Mouse (Mus musculus) midbrain, embryonic 14.5 days (tissue): ENCODE measurements around the gene Slc2a13. TPM values are rescaled to one million over a fixed set of nuclear protein-coding genes. Genes with fewer than 3 reads are reported as not detected.
A peak's percentile ranks its signal among the peaks of the same experiment; 100 is the strongest.

Experiments
- ATAC-seq: fragments of 200-750 bp; cut with Nextera tagmentation; 2 replicates; pipeline ENCODE4 v1.8.0; 2017; ENCODE audit warnings: moderate number of reproducible peaks, moderate library complexity; ENCODE audit not compliant: low FRiP score, low TSS enrichment
- DNase-seq: peaks from one replicate; pipeline ENCODE4 v3.0.0-alpha.2; 2015
- H3K27ac ChIP-seq: fragments of 300-500 bp; sonication (generic); replicated peaks from 2 replicates; pipeline ENCODE4 v1.5.1; 2014; ENCODE audit warnings: mild to moderate bottlenecking, low read depth, low read length, moderate library complexity
- H3K27me3 ChIP-seq: fragments of 300-500 bp; sonication (generic); 2 replicates; pipeline ENCODE4 v1.6.1; 2014; ENCODE audit warnings: low read length, control low read depth, mixed read lengths; ENCODE audit not compliant: control insufficient read depth, insufficient read depth
- H3K36me3 ChIP-seq: fragments of 300-500 bp; sonication (generic); 2 replicates; pipeline ENCODE4 v1.6.1; 2014; ENCODE audit warnings: low read length, control low read depth; ENCODE audit not compliant: control insufficient read depth, insufficient read depth
- H3K4me1 ChIP-seq: fragments of 300-500 bp; sonication (generic); 2 replicates; pipeline ENCODE4 v1.6.1; 2014; ENCODE audit warnings: mild to moderate bottlenecking, antibody characterized with exemption, low read length, control low read depth; ENCODE audit not compliant: control insufficient read depth, insufficient read depth
- H3K4me2 ChIP-seq: fragments of 300-500 bp; sonication (generic); 2 replicates; pipeline ENCODE4 v1.6.1; 2014; ENCODE audit warnings: mild to moderate bottlenecking, low read length, moderate library complexity
- H3K4me3 ChIP-seq: fragments of 300-500 bp; sonication (generic); replicated peaks from 2 replicates; pipeline ENCODE4 v1.5.1; 2014; ENCODE audit warnings: low read depth, low read length
- H3K9ac ChIP-seq: fragments of 300-500 bp; sonication (generic); replicated peaks from 2 replicates; pipeline ENCODE4 v1.6.1; 2014; ENCODE audit warnings: mild to moderate bottlenecking, low read length, moderate library complexity
- H3K9me3 ChIP-seq: fragments of 300-500 bp; sonication (generic); 2 replicates; pipeline ENCODE4 v1.6.1; 2016; ENCODE audit warnings: low read length, control low read depth, mixed read lengths; ENCODE audit not compliant: control insufficient read depth
- WGBS: fragments of 180-500 bp; shearing (Covaris S2); extraction: QIAGEN DNeasy Blood & Tissue Kit; methylation state at CpG from one replicate; pipeline ENCODE4 v1.1.7; 2014; 5-methylcytosine and 5-hydroxymethylcytosine counted together
- polyA plus RNA-seq: library from polyadenylated mRNA; unstranded; fragments of >200 nt; fragmentation: Nextera tagmentation; extraction: Ambion mirVana; gene quantifications from 2 replicates; pipeline ENCODE4 v1.2.1, GENCODE M21; 2014

Slc2a13 gene
- polyA plus RNA-seq, 1 experiment from 2014 or later = 4.1 TPM

GRCm38 (mm10) chr15:91338350-91338749 is 234.7 kb downstream of the Slc2a13 start:
- DNase-seq (no peak), ATAC-seq (no peak)
- Histone ChIP-seq H3K27ac (no peak overlapping the region), H3K4me2 (no peak overlapping the region), H3K36me3 (no peaks in the 10 kb centered on the region), H3K27me3 (no peaks in the 10 kb centered on the region), H3K9me3 (no peaks in the 10 kb centered on the region), H3K9ac (no peak overlapping the region), H3K4me1 (no peaks in the 10 kb centered on the region), H3K4me3 (no peak overlapping the region)
- 89% methylated on average over 1 of the region's 1 CpGs for WGBS

- no peak for DNase-seq
- 86% methylated on average over 6 of the region's 6 CpGs for WGBS
- Histone ChIP-seq H3K27ac (no peak overlapping the region), H3K9me3 (no peaks in the 10 kb centered on the region), H3K4me2 (no peak overlapping the region), H3K4me1 (no peaks in the 10 kb centered on the region), H3K27me3 (no peaks in the 10 kb centered on the region), H3K9ac (no peak overlapping the region), H3K36me3 (no peaks in the 10 kb centered on the region), H3K4me3 (no peak overlapping the region)
- no peak for ATAC-seq
These were observed 238.6 kb downstream of the Slc2a13 start for GRCm38 (mm10) chr15:91334416-91334900.

GRCm38 (mm10) chr15:91327748-91328147 is 245.3 kb downstream of the Slc2a13 start:
- Histone ChIP-seq H3K9ac (no peak overlapping the region), H3K9me3 (no peaks in the 10 kb centered on the region), H3K27me3 (no peaks in the 10 kb centered on the region), H3K27ac (no peak overlapping the region), H3K36me3 (no peaks in the 10 kb centered on the region), H3K4me2 (no peak overlapping the region), H3K4me1 (no peaks in the 10 kb centered on the region), H3K4me3 (no peak overlapping the region)
- WGBS = 80% methylated on average over 3 of the region's 3 CpGs
- DNase-seq = no peak
- no peak for ATAC-seq

- Histone ChIP-seq H3K36me3 (no peaks in the 10 kb centered on the region), H3K27me3 (no peaks in the 10 kb centered on the region), H3K4me3 (no peak overlapping the region), H3K4me1 (no peaks in the 10 kb centered on the region), H3K4me2 (no peak overlapping the region), H3K9me3 (no peaks in the 10 kb centered on the region), H3K9ac (no peak overlapping the region), H3K27ac (no peak overlapping the region)
- WGBS = 68% methylated on average over 4 of the region's 4 CpGs
- DNase-seq = no peak
- ATAC-seq = no peak
These were observed 246.0 kb downstream of the Slc2a13 start for GRCm38 (mm10) chr15:91327023-91327422.

- WGBS = 77% methylated on average over 3 of the region's 3 CpGs
- no peak overlapping the region for H3K9ac ChIP-seq
- no peaks in the 10 kb centered on the region for H3K9me3 ChIP-seq
- no peaks in the 10 kb centered on the region for H3K27me3 ChIP-seq
- no peak overlapping the region for H3K4me2 ChIP-seq
- ATAC-seq = no peak
- DNase-seq = no peak
- H3K4me3 ChIP-seq = no peak overlapping the region
- no peaks in the 10 kb centered on the region for H3K4me1 ChIP-seq
- no peaks in the 10 kb centered on the region for H3K36me3 ChIP-seq
- no peak overlapping the region for H3K27ac ChIP-seq
These were observed 253.7 kb downstream of the Slc2a13 start for GRCm38 (mm10) chr15:91319376-91319775.

GRCm38 (mm10) chr15:91316964-91317363 is 256.1 kb downstream of the Slc2a13 start:
- Histone ChIP-seq H3K36me3 (no peaks in the 10 kb centered on the region), H3K9me3 (no peaks in the 10 kb centered on the region), H3K4me3 (no peak overlapping the region), H3K9ac (no peak overlapping the region), H3K27ac (no peak overlapping the region), H3K27me3 (no peaks in the 10 kb centered on the region), H3K4me2 (no peak overlapping the region), H3K4me1 (no peaks in the 10 kb centered on the region)
- 73% methylated on average over 4 of the region's 4 CpGs for WGBS
- ATAC-seq = no peak
- no peak for DNase-seq

GRCm38 (mm10) chr15:91314402-91315318 is 258.4 kb downstream of the Slc2a13 start:
- Histone ChIP-seq H3K27ac (no peak overlapping the region), H3K27me3 (no peaks in the 10 kb centered on the region), H3K4me1 (no peaks in the 10 kb centered on the region), H3K9ac (no peak overlapping the region), H3K36me3 (no peaks in the 10 kb centered on the region), H3K4me2 (no peak overlapping the region), H3K9me3 (no peaks in the 10 kb centered on the region), H3K4me3 (no peak overlapping the region)
- DNase-seq = no peak
- ATAC-seq = no peak
- WGBS = 83% methylated on average over 19 of the region's 19 CpGs

- 40% methylated on average over 7 of the region's 7 CpGs for WGBS
These were observed 268.7 kb downstream of the Slc2a13 start for GRCm38 (mm10) chr15:91304296-91304852.

More at GRCm38 (mm10) chr15:91304296-91304852, 268.7 kb downstream of the Slc2a13 start:
- Histone ChIP-seq H3K4me1 (no peaks in the 10 kb centered on the region), H3K27ac (no peak overlapping the region), H3K9ac (no peak overlapping the region), H3K4me2 (no peak overlapping the region), H3K4me3 (no peak overlapping the region), H3K9me3 (no peaks in the 10 kb centered on the region), H3K27me3 (no peaks in the 10 kb centered on the region), H3K36me3 (no peaks in the 10 kb centered on the region)
- DNase-seq (peak; percentile 86), ATAC-seq (no peak)
